Mouse (Mus musculus) embryonic facial prominence, embryonic 14.5 days (tissue): Measurements from ENCODE around the gene Cyp21a1. TPM values are rescaled to one million over a fixed set of nuclear protein-coding genes. Genes with fewer than 3 reads are reported as not detected.
A peak's percentile ranks its signal among the peaks of the same experiment; 100 is the strongest.
"Not testable (repeated sequence)": the region's sequence is repeated elsewhere in the genome, so short reads cannot be mapped to it uniquely, and the experiment has no call there.

Experiments used
- ATAC-seq: fragments of 200-750 bp; cut with Nextera tagmentation; 2 replicates; pipeline ENCODE4 v1.8.0; 2017; ENCODE audit warnings: low read depth, moderate number of reproducible peaks, moderate TSS enrichment
- DNase-seq: peaks from one replicate; pipeline ENCODE4 v3.0.0-alpha.2; 2015; ENCODE audit warnings: low spot score
- H3K27ac ChIP-seq: fragments of 300-500 bp; sonication (generic); replicated peaks from 2 replicates; pipeline ENCODE4 v1.5.1; 2014; ENCODE audit warnings: low read depth, mild to moderate bottlenecking, low read length, moderate library complexity
- H3K27me3 ChIP-seq: fragments of 300-500 bp; sonication (generic); replicated peaks from 2 replicates; pipeline ENCODE4 v1.6.1; 2014; ENCODE audit warnings: low read length; ENCODE audit not compliant: control insufficient read depth, insufficient read depth
- H3K36me3 ChIP-seq: fragments of 300-500 bp; sonication (generic); 2 replicates; pipeline ENCODE4 v1.6.1; 2014; ENCODE audit warnings: low read length, mixed read lengths; ENCODE audit not compliant: control insufficient read depth, insufficient read depth
- H3K4me1 ChIP-seq: fragments of 300-500 bp; sonication (generic); 2 replicates; pipeline ENCODE4 v1.6.1; 2014; ENCODE audit warnings: antibody characterized with exemption, low read length; ENCODE audit not compliant: control insufficient read depth, insufficient read depth
- H3K4me2 ChIP-seq: fragments of 300-500 bp; sonication (generic); 2 replicates; pipeline ENCODE4 v1.6.1; 2014; ENCODE audit warnings: low read depth, mild to moderate bottlenecking, low read length, moderate library complexity, mixed read lengths
- H3K4me3 ChIP-seq: fragments of 300-500 bp; sonication (generic); 2 replicates; pipeline ENCODE4 v1.5.1; 2014; ENCODE audit warnings: low read depth, mild to moderate bottlenecking, low read length
- H3K9ac ChIP-seq: fragments of 300-500 bp; sonication (generic); 2 replicates; pipeline ENCODE4 v1.6.1; 2014; ENCODE audit warnings: low read depth, mild to moderate bottlenecking, low read length, moderate library complexity, mixed read lengths
- H3K9me3 ChIP-seq: fragments of 300-500 bp; sonication (generic); 2 replicates; pipeline ENCODE4 v1.6.1; 2016; ENCODE audit warnings: low read length; ENCODE audit not compliant: control insufficient read depth
- WGBS: fragments of 180-500 bp; shearing (Covaris S2); extraction: QIAGEN DNeasy Blood & Tissue Kit; methylation state at CpG from one replicate; pipeline ENCODE4 v1.1.7; 2014; 5-methylcytosine and 5-hydroxymethylcytosine counted together
- polyA plus RNA-seq: library from polyadenylated mRNA; unstranded; fragments of >200 nt; fragmentation: Nextera tagmentation; extraction: Ambion mirVana; gene quantifications from 2 replicates; pipeline ENCODE4 v1.2.1, GENCODE M21; 2014

Gene Cyp21a1
- polyA plus RNA-seq, result not detected in 2 replicates

- DNase-seq, H3K27me3 ChIP-seq, H3K27ac ChIP-seq, H3K4me2 ChIP-seq, H3K4me1 ChIP-seq, H3K9ac ChIP-seq, H3K36me3 ChIP-seq, H3K9me3 ChIP-seq, ATAC-seq, H3K4me3 ChIP-seq: not testable (repeated sequence)
- WGBS, result 80% methylated on average over 1 of the region's 6 CpGs
Measured at GRCm38 (mm10) chr17:34804301-34804700, at the start of gene Cyp21a1. TSS of gene Cyp21a1 (minus strand) at chr17:34804561.

DNA sequence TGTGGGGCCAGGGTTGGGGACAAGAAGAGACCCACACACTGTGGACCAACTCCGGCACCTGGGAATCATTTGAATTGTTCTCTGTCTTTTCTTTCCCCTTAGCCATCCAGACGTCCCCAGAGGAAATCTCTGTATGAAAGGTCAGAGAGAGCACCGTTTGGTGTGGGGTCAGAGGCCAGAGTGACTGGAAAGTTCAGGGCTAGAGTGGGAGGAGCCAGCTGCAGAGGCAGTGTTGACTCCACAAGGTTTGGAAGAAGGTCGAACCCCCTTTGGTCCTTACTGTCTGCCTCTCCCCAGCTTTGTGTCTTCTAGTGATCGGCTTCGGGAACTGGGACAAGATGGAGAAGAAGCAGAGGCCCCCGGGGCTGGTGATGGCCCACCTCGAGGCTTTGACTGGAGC lies 49.1 kb upstream of the Cyp21a1 start:
- DNase-seq (no peak), ATAC-seq (no peak)
- H3K36me3 ChIP-seq, result peaks cover 48% of the 10 kb centered on the region

GRCm38 (mm10) chr17:34850517-34851125 lies 46.3 kb upstream of the Cyp21a1 start:
- no peak for DNase-seq
- Histone ChIP-seq H3K4me1 (peaks cover 8% of the 10 kb centered on the region), H3K9me3 (no peaks in the 10 kb centered on the region), H3K27me3 (no peaks in the 10 kb centered on the region), H3K36me3 (peaks cover 60% of the 10 kb centered on the region), H3K4me3 (peak overlapping the region; percentile 69), H3K4me2 (peak overlapping the region; percentile 68), H3K9ac (peak overlapping the region; percentile 77), H3K27ac (0 out of 2 replicates have a peak overlapping the region, but pooled peaks have one; percentile 17)
- WGBS, result 2% methylated on average over 25 of the region's 25 CpGs
- peak; percentile 13; the same call in 1 of the 2 replicates for ATAC-seq

More for the DNA sequence above, 49.1 kb upstream of the Cyp21a1 start:
- Histone ChIP-seq H3K4me1 (peaks cover 8% of the 10 kb centered on the region), H3K9ac (no peak overlapping the region), H3K4me2 (no peak overlapping the region), H3K4me3 (no peak overlapping the region), H3K27ac (no peak overlapping the region), H3K9me3 (no peaks in the 10 kb centered on the region), H3K27me3 (no peaks in the 10 kb centered on the region)
- whole genome bisulfite sequencing, result 52% methylated on average over 8 of the region's 8 CpGs

- H3K4me3 ChIP-seq, result peak within 1 kb of the TSS; percentile 69
- H3K4me1 ChIP-seq, result peaks cover 8% of the 10 kb centered on the region
- DNase-seq (peak; percentile 98), ATAC-seq (peak; percentile 98)
- peak within 1 kb of the TSS; percentile 68 for H3K4me2 ChIP-seq
- H3K9ac ChIP-seq, result peak within 1 kb of the TSS; percentile 82
- WGBS, result under 1% methylated on average over 44 of the region's 65 CpGs
- peak within 1 kb of the TSS; percentile 17; the same call in 1 of the 2 replicates for H3K27ac ChIP-seq
- H3K9me3 ChIP-seq, result no peaks in the 10 kb centered on the region
- no peaks in the 10 kb centered on the region for H3K27me3 ChIP-seq
- peaks cover 60% of the 10 kb centered on the region for H3K36me3 ChIP-seq
Measured at GRCm38 (mm10) chr17:34849722-34850516, 45.6 kb upstream of the Cyp21a1 start, which contains the start of the genes Skiv2l and Nelfe. TSS of gene Skiv2l (minus strand) at chr17:34850210. TSS of gene Nelfe (plus strand) at chr17:34850391.

GRCm38 (mm10) chr17:34847615-34848014 lies 43.3 kb upstream of the Cyp21a1 start:
- ATAC-seq (no peak), DNase-seq (no peak)
- no peak overlapping the region for H3K4me3 ChIP-seq
- peaks cover 8% of the 10 kb centered on the region for H3K4me1 ChIP-seq
- no peaks in the 10 kb centered on the region for H3K9me3 ChIP-seq
- 91% methylated on average over 7 of the region's 7 CpGs for WGBS
- no peaks in the 10 kb centered on the region for H3K27me3 ChIP-seq
- no peak overlapping the region for H3K4me2 ChIP-seq
- peaks cover 62% of the 10 kb centered on the region for H3K36me3 ChIP-seq
- 0 out of 2 replicates have a peak overlapping the region, but pooled peaks have one; percentile 25 for H3K9ac ChIP-seq
- no peak overlapping the region for H3K27ac ChIP-seq

GRCm38 (mm10) chr17:34847192-34847591 lies 42.8 kb upstream of the Cyp21a1 start:
- H3K4me1 ChIP-seq, result peaks cover 8% of the 10 kb centered on the region
- ATAC-seq (no peak), DNase-seq (no peak)
- no peak overlapping the region for H3K9ac ChIP-seq
- peaks cover 62% of the 10 kb centered on the region for H3K36me3 ChIP-seq
- H3K9me3 ChIP-seq, result no peaks in the 10 kb centered on the region
- H3K4me2 ChIP-seq, result no peak overlapping the region
- 88% methylated on average over 6 of the region's 6 CpGs for WGBS
- H3K4me3 ChIP-seq, result no peak overlapping the region
- no peaks in the 10 kb centered on the region for H3K27me3 ChIP-seq
- no peak overlapping the region for H3K27ac ChIP-seq

DNA sequence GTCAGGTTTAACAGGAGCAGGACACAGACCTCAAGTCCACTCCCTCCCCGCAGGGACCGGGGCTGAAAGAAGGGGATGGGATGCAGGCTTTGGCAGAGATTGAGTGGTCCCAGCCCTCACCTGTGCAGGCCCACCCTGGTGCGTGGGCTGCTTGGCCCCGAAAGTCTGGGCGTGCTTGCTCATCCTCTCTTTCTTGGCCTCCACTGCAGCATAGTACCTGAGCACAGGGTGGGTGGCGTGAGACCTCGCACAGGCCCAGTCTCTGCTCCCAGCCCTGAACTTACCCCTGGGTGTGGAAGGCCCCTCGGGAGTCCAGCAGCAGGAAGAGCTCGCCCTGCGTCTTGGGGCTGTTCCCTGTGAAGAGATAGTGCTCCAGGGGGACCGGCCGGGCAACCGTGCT lies 40.5 kb upstream of the Cyp21a1 start:
- no peak overlapping the region for H3K4me2 ChIP-seq
- ATAC-seq (no peak), DNase-seq (no peak)
- no peaks in the 10 kb centered on the region for H3K4me1 ChIP-seq
- peaks cover 80% of the 10 kb centered on the region for H3K36me3 ChIP-seq
- no peak overlapping the region for H3K4me3 ChIP-seq
- no peaks in the 10 kb centered on the region for H3K27me3 ChIP-seq
- H3K27ac ChIP-seq, result no peak overlapping the region
- 95% methylated on average over 11 of the region's 13 CpGs for WGBS
- H3K9me3 ChIP-seq, result no peaks in the 10 kb centered on the region
- H3K9ac ChIP-seq, result no peak overlapping the region

- no peak overlapping the region for H3K27ac ChIP-seq
- H3K9ac ChIP-seq, result no peak overlapping the region
- 84% methylated on average over 6 of the region's 6 CpGs for WGBS
- H3K36me3 ChIP-seq, result peaks cover 73% of the 10 kb centered on the region
- no peaks in the 10 kb centered on the region for H3K27me3 ChIP-seq
- H3K4me2 ChIP-seq, result no peak overlapping the region
- H3K9me3 ChIP-seq, result no peaks in the 10 kb centered on the region
- DNase-seq (no peak), ATAC-seq (no peak)
- H3K4me3 ChIP-seq, result no peak overlapping the region
- peaks cover 13% of the 10 kb centered on the region for H3K4me1 ChIP-seq
Measured at GRCm38 (mm10) chr17:34840736-34841307, 36.5 kb upstream of the Cyp21a1 start.
